ENCODE assay signal across 19 mouse cellular contexts in genomic region chr4:130095137-130095536, GRCm38 (mm10). TPM values are rescaled to one million over a fixed set of nuclear protein-coding genes. Genes with fewer than 3 reads are reported as not detected.
"Had no signal": no experiment of that assay in that cellular context is flagged by ENCODE, and none has a peak within 500 bp of the region (broad histone marks: within the 10 kb centered on the region; RNA-seq: fewer than 3 reads in every experiment).

No protein-coding gene starts in this region.

- H3K4me3 ChIP-seq: kidney, embryonic 15.5 days; left cerebral cortex, adult 2 months; liver, embryonic 13.5 days had no signal

- H3K9ac ChIP-seq: kidney, embryonic 15.5 days; liver, embryonic 13.5 days; lung, embryonic 14.5 days had no signal

- DNase-seq: kidney, adult 11 months; kidney, adult 8-10 months; kidney, postnatal 10 days; kidney, postnatal 36 days; layer of hippocampus, postnatal 36 days; liver, embryonic 13.5 days; lung, embryonic 14.5 days; right cerebral cortex, postnatal 25 days; thymus, adult 18-20 months; thymus, postnatal 4 days had no signal

- H3K4me1 ChIP-seq: liver, embryonic 13.5 days had no signal

- H3K9me3 ChIP-seq: kidney, embryonic 15.5 days; liver, embryonic 13.5 days had no signal

- H3K27ac ChIP-seq: kidney, embryonic 15.5 days; left cerebral cortex, adult 2 months; liver, embryonic 13.5 days; macrophage had no signal

- H3K36me3 ChIP-seq: kidney, embryonic 15.5 days; liver, embryonic 13.5 days had no signal

- ATAC-seq: lung, postnatal 0 days; midbrain, embryonic 16.5 days had no signal

- H3K4me2 ChIP-seq: kidney, embryonic 15.5 days; liver, embryonic 13.5 days; lung, embryonic 14.5 days; midbrain, embryonic 11.5 days had no signal

RNA-seq across cellular contexts. Expression of gene Hcrtr1, which starts 44.0 kb away (rescaled TPM):
- total RNA-seq: liver, adult 2 months; megakaryocyte, adult 5-6 weeks had no signal
- polyA plus RNA-seq: limb, embryonic 11.5 days; macrophage had no signal

RNA-seq across cellular contexts. Expression of gene Col16a1, which starts 47.5 kb away (rescaled TPM):
- total RNA-seq: megakaryocyte, adult 5-6 weeks had no signal
- polyA plus RNA-seq: macrophage had no signal
